Mouse (Mus musculus): ENCODE results near the gene Hrc.

DNA sequence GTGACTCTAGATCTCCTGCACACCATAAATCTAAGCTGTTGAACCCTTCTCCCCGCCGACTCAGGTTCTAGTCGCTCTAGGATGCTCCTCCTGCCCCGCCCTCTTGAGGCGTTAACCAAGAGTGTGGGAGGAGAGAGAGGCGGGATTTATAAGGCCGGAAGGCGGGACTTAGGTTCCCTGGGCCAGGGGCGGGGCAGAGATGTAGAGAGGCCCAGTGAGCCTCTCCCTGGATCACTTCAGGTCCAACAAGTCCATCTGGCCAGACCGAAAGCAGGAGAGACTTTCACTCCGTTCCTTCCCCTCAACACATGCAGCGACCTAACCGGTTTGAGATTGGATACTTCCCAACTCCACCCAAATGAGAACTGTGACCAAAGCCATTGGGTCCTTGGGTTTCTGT is 27.7 kb downstream of the Hrc start:
- TF ChIP-seq POLR2A (IDR thresholded peaks at IDR 0.05; ENCODE audit: low read depth, low read length) = no peak
- no peak for TF ChIP-seq CTCF (IDR thresholded peaks at IDR 0.05; ENCODE audit: extremely low read depth, insufficient read depth, insufficient read length, insufficient replicate concordance)

All from spleen, adult 2 months (tissue).